Mouse (Mus musculus) heart, embryonic 13.5 days (tissue): ENCODE data around the gene AL731706.1. TPM values are rescaled to one million over a fixed set of nuclear protein-coding genes. Genes with fewer than 3 reads are reported as not detected.

Source experiments
- ATAC-seq: fragments of 200-750 bp; cut with Nextera tagmentation; 2 replicates; pipeline ENCODE4 v1.8.0; 2017; ENCODE audit warnings: moderate TSS enrichment; ENCODE audit not compliant: insufficient number of reproducible peaks, low FRiP score, low TSS enrichment; ENCODE audit errors: extremely low read depth
- H3K27ac ChIP-seq: fragments of 300-500 bp; sonication (generic); replicated peaks from 2 replicates; pipeline ENCODE4 v1.5.1; 2015; ENCODE audit warnings: moderate library complexity, mild to moderate bottlenecking, inconsistent platforms
- H3K27me3 ChIP-seq: fragments of 300-500 bp; sonication (generic); replicated peaks from 2 replicates; pipeline ENCODE4 v1.6.1; 2015; ENCODE audit warnings: mild to moderate bottlenecking, inconsistent platforms
- H3K36me3 ChIP-seq: fragments of 300-500 bp; sonication (generic); 2 replicates; pipeline ENCODE4 v1.6.1; 2015; ENCODE audit warnings: mild to moderate bottlenecking, inconsistent platforms
- H3K4me1 ChIP-seq: fragments of 300-500 bp; sonication (generic); 2 replicates; pipeline ENCODE4 v1.6.1; 2015; ENCODE audit warnings: inconsistent platforms
- H3K4me2 ChIP-seq: fragments of 300-500 bp; sonication (generic); 2 replicates; pipeline ENCODE4 v1.6.1; 2015; ENCODE audit warnings: inconsistent platforms, mild to moderate bottlenecking, moderate library complexity
- H3K4me3 ChIP-seq: fragments of 300-500 bp; sonication (generic); 2 replicates; pipeline ENCODE4 v1.5.1; 2015; ENCODE audit warnings: moderate library complexity, mild to moderate bottlenecking, inconsistent platforms
- H3K9ac ChIP-seq: fragments of 300-500 bp; sonication (generic); 2 replicates; pipeline ENCODE4 v1.6.1; 2015; ENCODE audit warnings: inconsistent platforms, mild to moderate bottlenecking, moderate library complexity
- H3K9me3 ChIP-seq: fragments of 300-500 bp; sonication (generic); 2 replicates; pipeline ENCODE4 v1.6.1; 2016; ENCODE audit warnings: inconsistent platforms
- WGBS: fragments of 180-500 bp; shearing (Covaris S2); methylation state at CpG from one replicate; pipeline ENCODE4 v1.1.7; 2015; ENCODE audit warnings: mixed read lengths; 5-methylcytosine and 5-hydroxymethylcytosine counted together
- polyA plus RNA-seq: library from polyadenylated mRNA; unstranded; fragments of >200 nt; fragmentation: Nextera tagmentation; extraction: Ambion mirVana; gene quantifications from 2 replicates; pipeline ENCODE4 v1.2.1, GENCODE M21; 2015

The AL731706.1 gene
- polyA plus RNA-seq, 1 experiment from 2014 or later = 34.1 TPM

DNA sequence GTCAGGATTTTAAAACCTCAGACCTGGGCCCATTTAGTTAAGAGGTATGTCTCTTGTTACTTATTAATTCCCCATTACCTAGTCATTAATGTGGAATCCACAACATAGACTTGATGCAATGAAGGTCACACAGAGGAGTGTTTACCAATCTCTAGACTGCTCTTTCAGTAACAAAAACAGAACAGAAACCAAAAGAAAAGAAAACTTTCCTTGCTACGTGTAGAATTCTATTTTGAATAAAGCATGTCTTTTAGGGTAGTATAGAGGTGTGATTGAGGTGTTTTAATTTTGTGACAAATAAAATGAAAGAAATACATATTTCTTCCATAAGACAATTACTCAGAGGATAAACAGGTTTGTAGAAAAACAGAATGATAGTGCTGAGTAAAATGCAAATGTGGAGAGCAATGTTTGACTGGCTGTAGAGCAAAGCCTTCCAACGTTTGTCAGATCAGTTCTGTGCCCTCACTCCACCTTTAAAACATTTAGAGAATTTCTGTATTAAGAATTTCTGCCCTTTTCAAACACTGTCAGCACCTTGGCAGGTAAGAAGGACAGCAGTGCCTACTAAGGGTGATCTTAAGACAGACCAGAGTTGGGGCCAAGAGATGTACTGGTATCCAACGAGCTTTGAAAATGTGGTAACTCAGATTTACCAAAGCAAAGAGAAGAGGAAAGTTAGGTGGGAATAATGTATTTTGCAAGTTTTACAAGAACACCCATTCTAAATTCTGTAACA, 57.0 kb downstream of the AL731706.1 start:
- Histone ChIP-seq H3K4me3 (no peak overlapping the region), H3K9ac (no peak overlapping the region), H3K27ac (no peak overlapping the region), H3K4me1 (peaks cover 29% of the 10 kb centered on the region), H3K4me2 (no peak overlapping the region), H3K27me3 (no peaks in the 10 kb centered on the region), H3K36me3 (no peaks in the 10 kb centered on the region), H3K9me3 (no peaks in the 10 kb centered on the region)
- 67% methylated on average over 3 of the region's 3 CpGs for WGBS
- no peak for ATAC-seq

DNA sequence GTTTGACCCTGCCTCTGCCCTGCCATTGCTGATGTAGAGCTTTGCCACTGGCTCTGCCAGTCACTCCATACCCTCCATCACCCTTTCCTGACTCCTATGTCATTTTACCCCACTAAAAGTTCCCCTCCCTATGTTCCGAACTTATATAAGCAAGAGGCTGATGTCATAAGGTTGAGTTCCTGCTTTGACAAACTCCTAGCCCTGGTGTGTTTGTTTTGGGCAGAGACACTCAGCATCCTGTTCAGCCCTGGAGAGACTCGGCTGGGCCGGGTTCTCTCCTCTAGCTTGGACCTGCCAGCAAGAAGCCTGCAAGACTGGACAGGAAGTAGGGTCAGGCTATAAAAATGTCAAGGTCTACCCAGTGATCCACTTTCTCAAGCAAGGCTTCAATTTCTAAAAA, 58.3 kb downstream of the AL731706.1 start:
- Histone ChIP-seq H3K4me3 (no peak overlapping the region), H3K27me3 (no peaks in the 10 kb centered on the region), H3K4me1 (peaks cover 22% of the 10 kb centered on the region), H3K36me3 (no peaks in the 10 kb centered on the region), H3K9me3 (no peaks in the 10 kb centered on the region), H3K4me2 (no peak overlapping the region), H3K9ac (no peak overlapping the region), H3K27ac (no peak overlapping the region)
- ATAC-seq = no peak
- WGBS = 48% methylated on average over 3 of the region's 3 CpGs

Other genes starting within 250 kb of the AL731706.1 start
- 0.52 and 0.82 TPM in 2 replicates for gene Snap25, start 177.9 kb downstream of the AL731706.1 start, polyA plus RNA-seq
- gene AL731706.2, start 5.7 kb downstream of the AL731706.1 start, polyA plus RNA-seq = 39.5 and 56.2 TPM in 2 replicates
- gene Slx4ip, start 171 bp downstream of the AL731706.1 start, polyA plus RNA-seq = 4.2 and 4.5 TPM in 2 replicates
- gene Mkks, start within 50 bp of the AL731706.1 start, polyA plus RNA-seq = 17.9 and 19.5 TPM in 2 replicates
- 12.0 and 12.6 TPM in 2 replicates for gene Jag1, start 225.3 kb upstream of the AL731706.1 start, polyA plus RNA-seq